Mouse (Mus musculus): ENCODE measurements around the gene Cdh4. TPM values are rescaled to one million over a fixed set of nuclear protein-coding genes. Genes with fewer than 3 reads are reported as not detected.

Gene Cdh4
- polyA plus RNA-seq (2014; fragmentation: Nextera tagmentation; extraction: Ambion mirVana), result 8.2 and 8.8 TPM in 2 replicates

DNA sequence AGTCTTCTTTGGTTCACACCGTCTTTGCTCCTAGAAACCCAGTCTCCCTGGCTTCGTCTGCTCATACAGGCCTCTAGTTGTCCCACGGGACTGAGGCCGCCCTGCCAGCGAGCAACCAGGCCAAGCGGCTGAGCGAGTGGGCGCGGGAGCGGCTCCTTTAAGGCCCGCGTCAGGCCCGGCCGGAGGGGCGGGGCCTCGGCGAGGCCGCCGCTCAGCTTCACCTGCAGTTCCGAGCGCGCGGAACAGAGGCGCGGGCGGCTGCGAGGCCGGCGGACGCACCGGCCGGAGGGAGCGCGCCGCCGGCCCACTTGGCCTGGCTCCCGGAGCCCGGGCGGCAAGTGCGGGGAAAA is at the start of gene Cdh4:
Cdh4 (plus strand) TSS at position 241 of the 350 bp plus-strand sequence.
- peak within 1 kb of the TSS; percentile 92 for H3K4me2 ChIP-seq (replicated peaks; ENCODE audit: low read depth, low read length)
- WGBS, result 0% methylated on average over 20 of the region's 40 CpGs
- no peaks in the 10 kb centered on the region for H3K9me3 ChIP-seq (ENCODE audit: control insufficient read depth, low read length)

GRCm38 (mm10) chr2:179395442-179395841 is 46.8 kb upstream of the Cdh4 start:
- 62% methylated on average over 5 of the region's 5 CpGs for WGBS
- Histone ChIP-seq H3K4me3 (ENCODE audit: low read depth, low read length) (no peak overlapping the region), H3K4me1 (replicated peaks; ENCODE audit: control insufficient read depth, insufficient read depth, low read length) (no peaks in the 10 kb centered on the region), H3K4me2 (replicated peaks; ENCODE audit: low read depth, low read length) (no peak overlapping the region), H3K27me3 (ENCODE audit: control insufficient read depth, insufficient read depth, low read length) (no peaks in the 10 kb centered on the region), H3K36me3 (ENCODE audit: control insufficient read depth, insufficient read depth, low read length) (no peaks in the 10 kb centered on the region), H3K9ac (ENCODE audit: low read depth, low read length) (no peak overlapping the region), H3K9me3 (ENCODE audit: control insufficient read depth, low read length) (no peaks in the 10 kb centered on the region), H3K27ac (ENCODE audit: low read depth, low read length) (no peak overlapping the region)
- no peak for ATAC-seq (ENCODE audit: low FRiP score)
- DNase-seq (ENCODE audit: low spot score), result no peak

More for the DNA sequence above, at the start of gene Cdh4:
- H3K9ac ChIP-seq (ENCODE audit: low read depth, low read length), result peak within 1 kb of the TSS; percentile 73
- peak within 1 kb of the TSS; percentile 59 for H3K4me3 ChIP-seq (ENCODE audit: low read depth, low read length)
- DNase-seq (ENCODE audit: low spot score) (peak; percentile 88), ATAC-seq (ENCODE audit: low FRiP score) (peak; percentile 91)
- no peaks in the 10 kb centered on the region for H3K36me3 ChIP-seq (ENCODE audit: control insufficient read depth, insufficient read depth, low read length)
- peak within 1 kb of the TSS; percentile 84 for H3K27ac ChIP-seq (ENCODE audit: low read depth, low read length)
- peaks cover 7% of the 10 kb centered on the region; the same call in 1 of the 2 replicates for H3K4me1 ChIP-seq (replicated peaks; ENCODE audit: control insufficient read depth, insufficient read depth, low read length)
- H3K27me3 ChIP-seq (ENCODE audit: control insufficient read depth, insufficient read depth, low read length), result peaks cover 8% of the 10 kb centered on the region

GRCm38 (mm10) chr2:179399645-179400249 is 42.5 kb upstream of the Cdh4 start:
- no peaks in the 10 kb centered on the region for H3K9me3 ChIP-seq (ENCODE audit: control insufficient read depth, low read length)
- no peaks in the 10 kb centered on the region for H3K27me3 ChIP-seq (ENCODE audit: control insufficient read depth, insufficient read depth, low read length)
- H3K4me2 ChIP-seq (replicated peaks; ENCODE audit: low read depth, low read length), result no peak overlapping the region
- no peak overlapping the region for H3K27ac ChIP-seq (ENCODE audit: low read depth, low read length)
- H3K36me3 ChIP-seq (ENCODE audit: control insufficient read depth, insufficient read depth, low read length), result no peaks in the 10 kb centered on the region
- no peak overlapping the region for H3K4me3 ChIP-seq (ENCODE audit: low read depth, low read length)
- 86% methylated on average over 14 of the region's 14 CpGs for WGBS
- no peak overlapping the region for H3K9ac ChIP-seq (ENCODE audit: low read depth, low read length)
- no peak for ATAC-seq (ENCODE audit: low FRiP score)
- no peak for DNase-seq (ENCODE audit: low spot score)
- no peaks in the 10 kb centered on the region for H3K4me1 ChIP-seq (replicated peaks; ENCODE audit: control insufficient read depth, insufficient read depth, low read length)

DNA sequence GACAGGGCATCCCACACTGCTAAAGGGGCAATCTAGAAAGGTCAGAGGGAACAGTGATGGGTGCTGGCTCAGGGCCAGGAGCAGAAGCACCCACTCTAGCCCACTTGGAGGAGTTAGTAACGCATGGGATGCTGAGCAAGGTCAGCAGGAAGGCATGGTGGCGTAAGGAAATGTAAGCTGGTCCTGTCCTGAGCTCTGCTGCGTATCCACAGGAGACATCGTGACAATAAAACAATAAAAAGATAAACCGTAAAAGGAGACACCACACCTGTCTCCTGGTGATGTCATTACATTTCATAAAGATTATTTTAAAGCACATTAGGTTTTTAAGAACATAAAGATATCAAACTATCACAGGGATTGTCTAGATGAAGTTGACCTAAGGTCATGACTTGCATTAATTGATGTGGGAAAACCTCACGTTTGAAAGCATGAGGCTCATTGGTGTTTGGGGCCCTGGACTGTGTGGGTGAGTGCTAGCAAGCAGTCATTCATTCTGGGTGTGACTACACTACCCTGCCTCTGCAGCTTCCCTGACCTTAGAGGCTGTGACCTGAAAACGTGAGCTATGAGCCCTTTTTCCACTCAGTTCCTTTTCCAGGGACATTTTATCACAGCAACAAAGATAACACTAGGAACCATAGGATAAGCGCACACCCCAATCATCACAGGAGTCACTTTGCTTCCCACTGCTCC is 31.2 kb upstream of the Cdh4 start:
- Histone ChIP-seq H3K9me3 (ENCODE audit: control insufficient read depth, low read length) (no peaks in the 10 kb centered on the region), H3K4me1 (replicated peaks; ENCODE audit: control insufficient read depth, insufficient read depth, low read length) (no peaks in the 10 kb centered on the region)
- ATAC-seq (ENCODE audit: low FRiP score), result no peak

GRCm38 (mm10) chr2:179412966-179413365 is 29.3 kb upstream of the Cdh4 start:
- Histone ChIP-seq H3K9me3 (ENCODE audit: control insufficient read depth, low read length) (no peaks in the 10 kb centered on the region), H3K36me3 (ENCODE audit: control insufficient read depth, insufficient read depth, low read length) (no peaks in the 10 kb centered on the region), H3K4me1 (replicated peaks; ENCODE audit: control insufficient read depth, insufficient read depth, low read length) (no peaks in the 10 kb centered on the region), H3K4me3 (ENCODE audit: low read depth, low read length) (no peak overlapping the region), H3K9ac (ENCODE audit: low read depth, low read length) (no peak overlapping the region), H3K4me2 (replicated peaks; ENCODE audit: low read depth, low read length) (no peak overlapping the region), H3K27ac (ENCODE audit: low read depth, low read length) (no peak overlapping the region), H3K27me3 (ENCODE audit: control insufficient read depth, insufficient read depth, low read length) (no peaks in the 10 kb centered on the region)
- no peak for ATAC-seq (ENCODE audit: low FRiP score)
- DNase-seq (ENCODE audit: low spot score), result no peak
- 76% methylated on average over 2 of the region's 2 CpGs for WGBS

More for the DNA sequence above, 31.2 kb upstream of the Cdh4 start:
- Histone ChIP-seq H3K4me3 (ENCODE audit: low read depth, low read length) (no peak overlapping the region), H3K27me3 (ENCODE audit: control insufficient read depth, insufficient read depth, low read length) (no peaks in the 10 kb centered on the region), H3K4me2 (replicated peaks; ENCODE audit: low read depth, low read length) (no peak overlapping the region), H3K36me3 (ENCODE audit: control insufficient read depth, insufficient read depth, low read length) (no peaks in the 10 kb centered on the region), H3K9ac (ENCODE audit: low read depth, low read length) (no peak overlapping the region), H3K27ac (ENCODE audit: low read depth, low read length) (no peak overlapping the region)
- no peak for DNase-seq (ENCODE audit: low spot score)
- WGBS, result 77% methylated on average over 8 of the region's 8 CpGs

- DNase-seq (ENCODE audit: low spot score) (no peak), ATAC-seq (ENCODE audit: low FRiP score) (no peak)
- whole genome bisulfite sequencing, result 74% methylated on average over 11 of the region's 11 CpGs
- Histone ChIP-seq H3K27me3 (ENCODE audit: control insufficient read depth, insufficient read depth, low read length) (no peaks in the 10 kb centered on the region), H3K4me2 (replicated peaks; ENCODE audit: low read depth, low read length) (no peak overlapping the region), H3K4me1 (replicated peaks; ENCODE audit: control insufficient read depth, insufficient read depth, low read length) (no peaks in the 10 kb centered on the region), H3K27ac (ENCODE audit: low read depth, low read length) (no peak overlapping the region), H3K36me3 (ENCODE audit: control insufficient read depth, insufficient read depth, low read length) (no peaks in the 10 kb centered on the region), H3K9me3 (ENCODE audit: control insufficient read depth, low read length) (no peaks in the 10 kb centered on the region), H3K9ac (ENCODE audit: low read depth, low read length) (no peak overlapping the region), H3K4me3 (ENCODE audit: low read depth, low read length) (no peak overlapping the region)
These were observed 28.0 kb upstream of the Cdh4 start for GRCm38 (mm10) chr2:179414253-179414652.

DNA sequence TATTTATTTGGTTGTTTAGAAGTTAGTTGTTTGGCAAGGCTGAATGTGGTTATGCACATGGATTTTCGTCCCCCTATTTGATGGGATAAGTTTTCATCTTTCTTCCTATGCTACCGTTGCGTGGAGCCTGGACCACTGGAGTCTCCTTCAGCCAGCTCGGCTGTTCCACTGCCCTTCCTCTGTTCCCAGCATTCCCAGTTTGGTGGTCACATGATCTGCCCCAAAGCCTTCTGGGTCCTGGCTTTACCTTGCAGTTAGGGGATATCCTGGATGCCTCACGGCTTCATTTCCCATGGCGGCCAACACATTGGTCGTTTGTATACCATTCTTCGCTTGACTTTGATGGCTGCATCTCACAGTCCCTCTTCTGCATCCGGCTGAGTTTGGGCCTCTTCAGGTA is 27.5 kb upstream of the Cdh4 start:
- DNase-seq (ENCODE audit: low spot score) (no peak), ATAC-seq (ENCODE audit: low FRiP score) (no peak)
- no peak overlapping the region for H3K4me2 ChIP-seq (replicated peaks; ENCODE audit: low read depth, low read length)
- no peaks in the 10 kb centered on the region for H3K9me3 ChIP-seq (ENCODE audit: control insufficient read depth, low read length)
- no peaks in the 10 kb centered on the region for H3K36me3 ChIP-seq (ENCODE audit: control insufficient read depth, insufficient read depth, low read length)
- H3K27ac ChIP-seq (ENCODE audit: low read depth, low read length), result no peak overlapping the region
- H3K4me3 ChIP-seq (ENCODE audit: low read depth, low read length), result no peak overlapping the region
- no peak overlapping the region for H3K9ac ChIP-seq (ENCODE audit: low read depth, low read length)
- no peaks in the 10 kb centered on the region for H3K27me3 ChIP-seq (ENCODE audit: control insufficient read depth, insufficient read depth, low read length)
- 89% methylated on average over 9 of the region's 9 CpGs for WGBS
- H3K4me1 ChIP-seq (replicated peaks; ENCODE audit: control insufficient read depth, insufficient read depth, low read length), result no peaks in the 10 kb centered on the region

DNA sequence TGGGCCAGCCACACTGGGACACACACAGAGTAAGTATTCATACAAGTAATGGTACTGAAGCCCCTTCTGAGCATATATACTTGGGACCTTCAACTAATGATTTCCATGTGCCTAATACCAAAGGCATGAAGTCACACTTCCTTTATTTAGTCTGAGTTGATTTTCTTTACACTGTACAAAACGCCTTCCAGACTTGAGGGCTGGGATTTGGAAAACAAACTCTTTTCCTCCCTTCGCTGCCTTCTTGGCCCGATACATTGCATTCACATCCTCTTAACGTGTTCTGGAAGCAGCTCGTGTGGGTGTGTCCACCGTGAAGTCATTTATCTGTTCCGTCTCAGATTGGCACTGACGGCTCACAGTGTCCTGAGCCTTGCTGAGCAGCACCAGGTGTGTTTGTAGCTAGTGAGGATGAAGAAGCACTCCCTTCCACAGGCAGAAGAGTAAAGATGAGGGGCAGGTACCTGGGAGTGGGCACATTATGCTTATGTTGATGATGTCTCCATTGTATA is 26.3 kb upstream of the Cdh4 start:
- DNase-seq (ENCODE audit: low spot score), result no peak
- Histone ChIP-seq H3K36me3 (ENCODE audit: control insufficient read depth, insufficient read depth, low read length) (no peaks in the 10 kb centered on the region), H3K27me3 (ENCODE audit: control insufficient read depth, insufficient read depth, low read length) (no peaks in the 10 kb centered on the region), H3K4me1 (replicated peaks; ENCODE audit: control insufficient read depth, insufficient read depth, low read length) (no peaks in the 10 kb centered on the region), H3K4me2 (replicated peaks; ENCODE audit: low read depth, low read length) (no peak overlapping the region), H3K9me3 (ENCODE audit: control insufficient read depth, low read length) (no peaks in the 10 kb centered on the region), H3K27ac (ENCODE audit: low read depth, low read length) (no peak overlapping the region), H3K9ac (ENCODE audit: low read depth, low read length) (no peak overlapping the region), H3K4me3 (ENCODE audit: low read depth, low read length) (no peak overlapping the region)
- no peak for ATAC-seq (ENCODE audit: low FRiP score)
- 69% methylated on average over 8 of the region's 8 CpGs for WGBS

All from hindbrain, embryonic 11.5 days (tissue).